Mouse (Mus musculus) large intestine, adult 2 months (tissue): ENCODE results near the gene Nt5c2. TPM values are rescaled to one million over a fixed set of nuclear protein-coding genes. Genes with fewer than 3 reads are reported as not detected.
"Not testable (repeated sequence)": the region's sequence is repeated elsewhere in the genome, so short reads cannot be mapped to it uniquely, and the experiment has no call there.

Experiments
- DNase-seq: peaks from one replicate; pipeline ENCODE4 v3.0.0-alpha.2; 2012; ENCODE audit warnings: low read depth, low spot score
- WGBS: fragments of 180-500 bp; shearing (Covaris S2); methylation state at CpG from one replicate; pipeline ENCODE4 v1.1.7; 2018; 5-methylcytosine and 5-hydroxymethylcytosine counted together
- polyA plus RNA-seq: library from polyadenylated mRNA; depleted of rRNA; stranded (reverse); fragments of >200 nt; gene quantifications from 2 replicates; pipeline ENCODE4 v1.2.3, GENCODE M21; 2012

The Nt5c2 gene
- polyA plus RNA-seq, 1 experiment: 4.4 TPM

- no peak for DNase-seq
- WGBS: 5% methylated on average over 5 of the region's 5 CpGs
Observed at GRCm38 (mm10) chr19:46991145-46991544, 23.8 kb downstream of the Nt5c2 start.

- not testable (repeated sequence) for DNase-seq
- 49% methylated on average over 8 of the region's 8 CpGs for WGBS
Observed at GRCm38 (mm10) chr19:46990625-46991024, 24.3 kb downstream of the Nt5c2 start.

GRCm38 (mm10) chr19:46990153-46990518 is 24.8 kb downstream of the Nt5c2 start:
- 87% methylated on average over 3 of the region's 3 CpGs for WGBS
- no peak for DNase-seq

- WGBS: 65% methylated on average over 20 of the region's 20 CpGs
- DNase-seq: no peak
Observed at GRCm38 (mm10) chr19:46989479-46990152, 25.3 kb downstream of the Nt5c2 start.

GRCm38 (mm10) chr19:46988231-46989087 is 26.5 kb downstream of the Nt5c2 start:
- 26% methylated on average over 16 of the region's 16 CpGs for WGBS

GRCm38 (mm10) chr19:46987646-46988045 is 27.3 kb downstream of the Nt5c2 start:
- no peak for DNase-seq
- 41% methylated on average over 6 of the region's 6 CpGs for WGBS

More at GRCm38 (mm10) chr19:46988231-46989087, 26.5 kb downstream of the Nt5c2 start:
- no peak for DNase-seq

- DNase-seq: no peak
- WGBS: 53% methylated on average over 13 of the region's 13 CpGs
Observed at GRCm38 (mm10) chr19:46984726-46985622, 30.0 kb downstream of the Nt5c2 start.

- 17% methylated on average over 11 of the region's 11 CpGs for WGBS
- DNase-seq: no peak
Observed at GRCm38 (mm10) chr19:46983966-46984380, 31.0 kb downstream of the Nt5c2 start.

GRCm38 (mm10) chr19:46983352-46983965 is 31.5 kb downstream of the Nt5c2 start:
- WGBS: 36% methylated on average over 14 of the region's 14 CpGs
- DNase-seq: no peak

- WGBS: 49% methylated on average over 6 of the region's 6 CpGs
- no peak for DNase-seq
Observed at GRCm38 (mm10) chr19:46981462-46981861, 33.5 kb downstream of the Nt5c2 start.

- DNase-seq: no peak
Observed at GRCm38 (mm10) chr19:46979781-46980105, 35.2 kb downstream of the Nt5c2 start.

GRCm38 (mm10) chr19:46978920-46979780 is 35.8 kb downstream of the Nt5c2 start:
- DNase-seq: no peak
- 68% methylated on average over 17 of the region's 17 CpGs for WGBS

More at GRCm38 (mm10) chr19:46979781-46980105, 35.2 kb downstream of the Nt5c2 start:
- 35% methylated on average over 3 of the region's 3 CpGs for WGBS

- not testable (repeated sequence) for DNase-seq
- WGBS: 94% methylated on average over 3 of the region's 3 CpGs
Observed at GRCm38 (mm10) chr19:46978069-46978468, 36.9 kb downstream of the Nt5c2 start.

- 69% methylated on average over 6 of the region's 6 CpGs for WGBS
- DNase-seq: no peak
Observed at GRCm38 (mm10) chr19:46977460-46977859, 37.5 kb downstream of the Nt5c2 start.

- no peak for DNase-seq
- WGBS: 53% methylated on average over 2 of the region's 2 CpGs
Observed at GRCm38 (mm10) chr19:46976743-46977142, 38.2 kb downstream of the Nt5c2 start.

GRCm38 (mm10) chr19:46975997-46976396 is 39.0 kb downstream of the Nt5c2 start:
- DNase-seq: no peak
- WGBS: 76% methylated on average over 8 of the region's 8 CpGs

GRCm38 (mm10) chr19:46975565-46975964 is 39.4 kb downstream of the Nt5c2 start:
- WGBS: 67% methylated on average over 4 of the region's 4 CpGs
- DNase-seq: no peak

- DNase-seq: no peak
- WGBS: 79% methylated on average over 3 of the region's 3 CpGs
Observed at GRCm38 (mm10) chr19:46972159-46972558, 42.8 kb downstream of the Nt5c2 start.

GRCm38 (mm10) chr19:46971712-46972111 is 43.2 kb downstream of the Nt5c2 start:
- no peak for DNase-seq
- WGBS: 89% methylated on average over 9 of the region's 9 CpGs
